Mouse (Mus musculus): ENCODE measurements around the gene Col1a1.

Col1a1 gene

DNA sequence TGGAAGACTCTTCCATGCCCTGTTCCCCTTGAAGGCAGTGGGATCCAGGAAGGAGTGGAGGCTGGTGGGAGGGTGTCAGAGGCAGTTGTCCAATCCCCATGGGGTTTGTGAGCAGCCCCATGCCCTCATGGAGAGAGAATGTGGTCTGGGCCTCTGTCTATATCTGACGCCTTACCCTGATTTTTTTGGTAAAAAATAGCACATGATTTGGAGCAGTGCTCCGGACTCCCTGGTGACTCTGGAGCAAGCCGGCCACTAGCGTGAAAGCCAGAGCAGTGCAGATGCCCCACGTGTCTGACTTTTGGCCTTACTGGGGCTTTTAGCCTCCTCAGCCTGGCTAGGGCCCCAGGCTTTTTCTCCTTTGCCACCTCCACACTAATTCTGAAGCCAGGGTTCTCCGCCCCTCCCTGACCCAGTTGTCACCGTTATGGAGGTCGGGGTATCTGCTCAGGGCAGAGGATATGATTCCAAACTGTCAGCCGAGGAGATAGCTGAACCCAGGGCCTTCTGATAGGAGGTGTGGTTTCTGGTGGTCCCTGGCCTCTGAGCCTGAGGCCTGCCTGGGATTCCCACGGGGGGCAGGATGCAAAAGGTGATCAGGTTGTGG lies 58.3 kb downstream of the Col1a1 start:
- DNase-seq (ENCODE audit: low read depth in 1 of 2, low spot score in 2 of 2) = no peak

DNA sequence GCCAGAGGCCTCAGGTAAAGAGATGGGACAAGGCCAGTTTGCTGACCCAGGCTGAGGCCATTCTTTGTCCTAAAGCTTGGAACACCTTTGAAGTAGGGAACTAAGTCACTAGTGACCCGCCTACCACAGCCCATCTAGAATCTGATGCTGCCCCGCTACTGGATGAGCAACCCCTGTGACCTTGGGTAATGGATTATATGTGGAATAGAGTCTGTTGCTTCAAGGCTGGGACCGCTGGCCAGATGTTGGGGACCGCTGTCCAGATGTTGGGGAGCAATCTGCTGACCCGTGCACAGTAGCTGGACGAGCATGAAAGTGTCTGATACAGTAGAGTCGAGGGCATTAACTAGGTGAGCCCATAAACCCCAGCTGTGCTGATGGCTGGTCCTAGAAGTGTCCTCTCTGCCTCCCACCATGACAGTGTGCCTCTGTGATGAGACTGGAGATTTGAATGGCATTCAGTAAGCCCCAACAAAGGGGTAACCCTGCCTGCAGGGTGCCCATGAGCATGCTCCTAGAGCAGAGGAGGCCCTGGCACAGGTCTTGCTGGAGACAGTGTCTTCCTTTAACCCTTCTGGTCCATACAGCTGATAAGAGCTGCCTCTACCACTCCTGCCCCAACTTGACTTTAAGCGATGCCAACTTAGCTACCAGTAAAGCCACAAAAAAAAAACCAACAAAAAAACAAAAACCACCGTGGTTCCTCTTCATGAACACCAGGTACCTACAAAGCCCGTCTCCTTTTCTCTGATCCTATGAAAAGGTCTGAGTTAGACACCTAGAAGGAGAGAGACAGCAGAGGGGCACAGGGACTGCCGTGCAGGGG lies 59.1 kb downstream of the Col1a1 start:
- DNase-seq (ENCODE audit: low read depth in 1 of 2, low spot score in 2 of 2) = no peak

DNA sequence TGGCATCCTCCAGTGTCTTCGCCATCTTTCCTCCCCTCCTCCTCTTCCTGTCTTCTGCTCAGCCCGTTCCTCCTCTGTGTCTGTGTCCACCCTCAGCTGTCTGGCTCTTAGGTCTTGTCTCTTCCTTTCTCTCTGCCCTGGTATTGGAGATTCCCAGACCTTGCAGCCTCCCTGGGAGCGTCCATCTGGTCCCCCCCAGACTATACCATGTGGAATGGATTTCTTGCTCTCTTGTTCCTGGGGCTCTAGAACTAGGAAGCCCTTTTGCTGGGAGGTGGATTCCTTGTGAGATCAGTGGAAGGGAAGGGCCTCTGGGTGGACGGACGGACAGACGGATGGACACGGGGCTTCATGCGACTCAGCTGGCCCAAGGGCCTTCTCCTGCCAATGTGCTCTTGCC lies 60.1 kb downstream of the Col1a1 start:
- no peak for DNase-seq (ENCODE audit: low read depth in 1 of 2, low spot score in 2 of 2)

DNA sequence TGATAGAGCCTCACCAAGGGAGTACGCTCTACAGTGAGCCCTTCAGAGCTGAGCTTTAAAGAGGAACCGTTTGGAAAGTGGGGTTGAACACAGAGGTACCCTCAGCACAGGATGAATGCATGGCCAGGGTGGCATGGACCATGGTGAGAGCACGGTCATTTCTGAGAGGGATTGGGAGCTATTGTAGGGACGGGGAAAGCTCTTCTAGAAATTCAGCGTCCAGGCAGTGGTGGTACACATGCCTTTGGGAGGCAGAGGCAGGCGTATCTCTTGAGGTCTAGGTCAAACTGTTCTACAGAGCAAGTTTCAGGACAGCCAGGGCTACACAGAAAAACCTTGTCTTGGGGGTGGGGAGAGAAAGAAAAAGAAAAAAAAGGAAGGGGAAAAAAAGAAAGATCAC lies 61.0 kb downstream of the Col1a1 start:
- DNase-seq (ENCODE audit: low read depth in 1 of 2, low spot score in 2 of 2) = no peak

DNA sequence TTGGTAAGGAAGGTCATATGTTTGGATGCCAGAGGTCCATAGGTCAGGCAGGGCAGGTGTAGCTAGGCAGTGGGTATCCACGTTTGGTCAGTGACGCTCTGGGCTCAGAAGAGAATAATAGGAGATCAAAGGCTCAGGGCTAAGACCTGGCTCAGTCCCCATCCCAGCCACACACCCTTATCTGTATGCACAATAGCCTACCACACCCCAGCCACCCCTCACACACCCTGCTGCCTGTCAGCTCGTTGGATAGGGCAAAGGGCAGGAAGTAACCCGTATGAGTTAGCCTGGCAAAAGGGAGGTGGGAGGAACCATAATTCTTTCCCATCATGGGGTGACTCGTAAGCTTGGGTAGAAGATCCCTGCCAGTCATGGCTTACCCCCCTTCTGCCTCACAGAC lies 61.6 kb downstream of the Col1a1 start:
- no peak for DNase-seq (ENCODE audit: low read depth in 1 of 2, low spot score in 2 of 2)

DNA sequence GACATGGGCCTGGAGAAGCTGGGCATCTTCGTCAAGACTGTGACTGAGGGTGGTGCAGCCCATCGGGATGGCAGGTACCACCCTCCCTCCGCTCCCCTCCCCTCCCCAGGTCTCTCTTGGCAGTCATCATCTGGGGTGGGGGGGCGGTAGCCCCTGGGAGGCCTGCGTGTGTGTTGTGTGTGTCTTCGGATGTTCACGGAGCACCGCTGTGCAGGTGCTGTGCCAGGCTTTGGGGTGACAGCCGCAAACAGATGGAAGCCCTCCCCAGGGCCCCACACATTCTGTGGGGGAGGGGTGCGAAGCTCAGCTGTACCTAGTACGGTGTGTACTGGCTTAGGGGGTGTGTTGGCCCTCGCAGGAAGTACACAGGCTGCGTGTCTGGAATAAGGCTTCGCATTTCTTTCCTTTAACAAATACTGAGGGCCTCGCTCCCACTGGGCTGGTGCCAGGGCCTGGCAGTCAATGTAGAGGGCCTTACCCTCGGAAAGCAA lies 62.1 kb downstream of the Col1a1 start:
- DNase-seq (ENCODE audit: low read depth in 1 of 2, low spot score in 2 of 2) = no peak

DNA sequence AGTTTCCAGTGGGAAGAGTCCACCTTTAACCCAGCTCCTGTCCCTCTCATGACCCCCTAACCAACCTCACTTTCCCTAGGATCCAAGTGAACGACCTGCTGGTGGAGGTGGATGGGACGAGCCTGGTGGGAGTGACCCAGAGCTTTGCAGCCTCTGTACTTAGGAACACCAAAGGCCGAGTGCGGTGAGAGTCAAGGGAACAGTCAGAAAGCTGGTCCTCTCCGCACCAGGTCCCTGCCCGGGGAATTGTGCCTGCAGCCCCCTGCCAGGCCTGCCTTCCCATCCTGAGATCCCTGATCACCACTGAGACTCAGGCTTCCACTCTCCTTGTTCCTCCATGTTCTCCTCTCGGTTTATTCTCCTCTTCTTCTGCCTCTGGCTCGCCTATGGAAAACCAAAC lies 64.1 kb downstream of the Col1a1 start:
- no peak for DNase-seq (ENCODE audit: low read depth in 1 of 2, low spot score in 2 of 2)

DNA sequence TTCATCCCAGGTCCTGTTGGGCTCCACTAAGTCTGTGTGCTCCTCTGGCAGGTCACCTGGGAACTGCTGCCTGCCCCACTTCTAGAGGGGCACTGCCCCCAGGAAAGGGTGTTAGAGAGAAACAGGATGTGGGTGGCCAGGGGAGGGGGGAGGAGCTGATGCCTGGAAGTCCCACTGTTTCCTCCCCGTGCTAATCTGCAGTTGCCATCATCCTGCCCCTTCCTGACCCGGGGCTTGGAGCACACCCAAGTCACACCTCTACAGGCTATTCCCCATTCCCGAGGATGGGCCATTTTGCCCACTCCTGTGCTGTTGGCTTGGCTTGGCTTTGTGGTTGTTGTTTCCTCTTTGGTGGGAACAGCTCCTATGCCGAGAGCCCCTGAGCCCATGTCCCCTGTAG lies 64.5 kb downstream of the Col1a1 start:
- DNase-seq (ENCODE audit: low read depth in 1 of 2, low spot score in 2 of 2) = no peak

DNA sequence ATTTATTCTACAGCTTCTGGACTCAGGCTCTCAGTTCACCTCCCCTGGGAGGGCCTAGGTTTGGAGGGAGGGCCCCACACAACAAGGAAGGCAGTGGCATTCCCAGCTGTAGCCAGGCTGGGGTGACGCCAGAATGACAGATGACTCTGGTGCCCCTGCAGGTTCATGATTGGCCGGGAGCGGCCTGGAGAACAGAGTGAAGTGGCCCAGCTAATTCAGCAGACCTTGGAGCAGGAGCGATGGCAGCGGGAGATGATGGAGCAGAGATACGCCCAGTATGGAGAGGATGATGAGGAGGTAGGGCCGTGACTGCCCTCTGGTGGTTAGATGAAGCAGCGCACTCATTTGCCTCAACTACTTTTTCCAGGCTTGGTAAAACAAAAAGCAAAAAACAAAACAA lies 65.0 kb downstream of the Col1a1 start:
- peak in 1 of 2 experiments; percentile 38 for DNase-seq (ENCODE audit: low read depth in 1 of 2, low spot score in 2 of 2)

DNA sequence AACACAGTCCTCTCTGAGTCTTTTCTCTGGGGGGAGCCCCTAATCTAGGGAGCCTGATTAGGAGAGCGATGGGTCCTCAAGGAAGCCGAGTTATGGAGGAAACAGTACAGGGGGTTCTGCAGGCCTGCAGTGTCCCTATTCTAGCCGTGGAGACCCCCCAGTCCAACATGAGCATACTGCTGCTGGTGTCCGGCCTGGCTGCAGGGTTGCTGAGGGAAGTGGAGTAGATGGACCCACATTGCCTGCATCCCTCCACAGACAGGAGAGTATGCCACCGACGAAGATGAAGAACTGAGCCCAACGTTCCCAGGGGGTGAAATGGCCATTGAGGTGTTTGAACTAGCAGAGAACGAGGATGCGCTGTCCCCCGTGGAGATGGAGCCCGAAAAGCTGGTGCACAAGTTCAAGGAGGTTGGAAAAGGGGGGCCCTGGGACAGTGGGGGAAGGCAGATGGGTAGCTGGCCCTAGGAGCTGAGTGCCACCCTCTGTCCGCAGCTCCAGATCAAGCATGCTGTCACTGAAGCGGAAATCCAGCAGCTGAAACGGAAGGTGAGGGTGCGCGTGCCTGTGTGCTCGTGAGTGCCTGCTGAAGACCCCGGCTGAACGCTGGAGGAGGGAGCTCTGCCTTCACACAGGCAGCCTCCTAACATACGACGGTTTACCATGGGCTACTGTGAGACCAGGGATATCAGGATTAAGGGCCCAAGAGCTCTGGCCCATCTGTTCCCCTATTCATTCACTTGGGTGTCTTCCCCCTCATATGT lies 65.7 kb downstream of the Col1a1 start:
- DNase-seq (ENCODE audit: low read depth in 1 of 2, low spot score in 2 of 2) = no peak
